Mouse (Mus musculus) G1E (cell line): ENCODE measurements around the gene Plekho2. TPM values are rescaled to one million over a fixed set of nuclear protein-coding genes. Genes with fewer than 3 reads are reported as not detected.
A peak's percentile ranks its signal among the peaks of the same experiment; 100 is the strongest.

Experiments used
- ATAC-seq: 2 replicates; pipeline ENCODE4 v1.8.0; 2016; ENCODE audit warnings: mild to moderate bottlenecking; ENCODE audit not compliant: insufficient number of reproducible peaks, poor library complexity, low FRiP score, severe bottlenecking; ENCODE audit errors: extremely low read depth
- DNase-seq: peaks from one replicate; pipeline ENCODE4 v3.0.0; 2012; ENCODE audit warnings: low spot score
- H3K27me3 ChIP-seq: 2 replicates; pipeline ENCODE4 v1.6.1; 2012; ENCODE audit warnings: mild to moderate bottlenecking, low read length, inconsistent platforms; ENCODE audit not compliant: insufficient read depth
- H3K36me3 ChIP-seq: replicated peaks from 2 replicates; pipeline ENCODE3; 2012; ENCODE audit warnings: mild to moderate bottlenecking, inconsistent platforms
- H3K4me1 ChIP-seq: 2 replicates; pipeline ENCODE4 v1.6.1; 2012; ENCODE audit warnings: low read depth, low read length, inconsistent platforms, mixed read lengths; ENCODE audit not compliant: insufficient read depth
- H3K4me3 ChIP-seq: 2 replicates; pipeline ENCODE4 v1.5.1; 2012; ENCODE audit warnings: low read depth, mild to moderate bottlenecking, inconsistent platforms, low read length, moderate library complexity, mixed read lengths
- H3K9me3 ChIP-seq: replicated peaks from 2 replicates; pipeline ENCODE4 v1.6.1; 2012; ENCODE audit warnings: inconsistent platforms
- CTCF ChIP-seq: IDR thresholded peaks from 2 replicates; pipeline ENCODE4 v1.5.1; 2012; ENCODE audit warnings: low read depth, low read length, inconsistent platforms, mixed read lengths
- GATA1 ChIP-seq: IDR thresholded peaks from 2 replicates; pipeline ENCODE4 v1.6.1; 2012; ENCODE audit warnings: borderline replicate concordance, low read length, inconsistent platforms, mixed read lengths
- GATA2 ChIP-seq: IDR thresholded peaks from 2 replicates; pipeline ENCODE4 v1.6.1; 2012; ENCODE audit warnings: low read depth, low read length, inconsistent platforms, borderline replicate concordance
- POLR2AphosphoS5 ChIP-seq: IDR thresholded peaks from 2 replicates; pipeline ENCODE4 v1.6.1; 2012; ENCODE audit warnings: low read depth, low read length, inconsistent platforms; ENCODE audit not compliant: insufficient replicate concordance
- TAL1 ChIP-seq: conservative IDR thresholded peaks from 2 replicates; pipeline ENCODE4 v1.6.1; 2012; ENCODE audit warnings: low read depth, low read length, inconsistent platforms, mixed read lengths
- polyA plus RNA-seq: library from polyadenylated mRNA; stranded (reverse); fragments of >175 nt; gene quantifications from 2 replicates; pipeline ENCODE4 v1.2.3, GENCODE M21; 2012
- total RNA-seq, 2 experiments: library from RNA; stranded (forward) in 1 of 2; stranded (reverse) in 1 of 2; fragments of 200-1000 nt in 1 of 2; fragments of >200 nt in 1 of 2; fragmentation: Nextera tagmentation in 1 of 2; gene quantifications; 2 replicates each; pipeline ENCODE4 v1.2.3; 2014 to 2017

The Plekho2 gene
- total and polyA plus RNA-seq, 3 experiments = 16.8 to 35.4 (median 26.9) TPM

DNA sequence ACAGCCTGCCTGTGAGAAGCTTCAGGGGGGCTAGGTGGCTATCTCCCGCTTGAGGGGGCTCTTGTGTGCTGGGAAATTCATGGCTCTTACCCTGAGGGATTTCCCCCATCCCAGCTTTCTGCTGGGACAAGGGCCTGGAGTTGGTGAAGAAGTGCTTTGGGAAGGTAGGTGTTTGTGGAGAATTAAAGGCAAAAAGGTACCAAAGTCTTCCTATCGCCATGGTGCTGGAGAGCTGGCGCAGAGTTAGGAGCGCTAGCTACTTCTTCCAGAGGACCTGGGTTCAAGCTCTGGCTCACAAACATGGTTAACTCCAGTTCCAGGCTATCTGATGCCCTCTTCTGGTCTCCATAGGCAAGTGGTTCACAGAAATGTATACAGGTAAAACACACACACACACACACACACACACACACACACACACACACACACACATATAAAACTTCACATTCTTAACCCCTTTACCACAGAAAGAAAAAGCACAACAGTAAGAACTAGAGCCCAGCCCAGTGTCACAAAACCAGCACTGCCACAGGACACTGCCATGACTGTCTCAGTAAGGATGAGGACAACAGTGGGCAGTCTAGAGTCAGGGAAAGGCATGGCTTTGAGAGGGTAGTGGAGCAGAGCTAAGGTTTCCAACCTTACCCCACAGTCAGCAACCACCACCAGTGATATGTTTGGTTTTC, 2.2 kb downstream of the Plekho2 start:
- DNase-seq (no peak), ATAC-seq (no peak)
- no peaks in the 10 kb centered on the region for H3K9me3 ChIP-seq
- no peak overlapping the region for H3K4me3 ChIP-seq
- H3K4me1 ChIP-seq = peaks cover 66% of the 10 kb centered on the region
- no peak for TF ChIP-seq POLR2AphosphoS5
- TF ChIP-seq TAL1 = no peak
- no peak for TF ChIP-seq CTCF
- no peak for TF ChIP-seq GATA2
- no peak for TF ChIP-seq GATA1
- H3K36me3 ChIP-seq = peaks cover 38% of the 10 kb centered on the region
- no peaks in the 10 kb centered on the region for H3K27me3 ChIP-seq

DNA sequence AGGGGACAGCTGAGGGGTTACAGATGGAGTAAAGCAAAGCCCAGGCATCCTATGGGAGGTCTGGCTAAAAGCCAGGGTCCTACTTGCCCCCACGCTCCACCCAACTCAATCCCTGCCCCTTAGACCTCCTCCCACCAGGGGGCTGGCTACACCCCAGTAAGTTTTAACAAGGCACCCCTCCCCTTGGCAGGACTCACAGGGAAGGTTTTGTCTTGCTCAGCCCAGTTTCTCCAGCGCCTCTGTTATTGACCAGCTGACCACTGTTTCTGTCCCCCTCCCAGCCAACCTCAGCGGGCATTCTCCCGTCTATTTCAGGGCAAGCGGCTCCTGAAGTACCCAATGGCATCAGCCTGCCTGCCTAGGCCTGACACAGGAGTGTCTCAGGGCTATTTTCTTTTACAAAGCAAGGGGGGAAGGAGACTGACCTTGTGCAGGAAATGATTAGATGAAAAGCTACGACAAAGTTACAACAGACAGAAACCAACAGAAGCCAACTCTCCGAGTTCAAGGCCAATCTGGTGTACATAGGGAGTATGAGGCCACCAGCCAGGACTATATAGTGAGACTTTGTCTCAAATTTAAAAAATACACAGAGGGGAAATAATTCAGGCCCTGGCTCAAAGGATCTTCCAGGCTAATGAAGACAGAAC, 2.9 kb downstream of the Plekho2 start:
- H3K27me3 ChIP-seq = no peaks in the 10 kb centered on the region
- no peak for DNase-seq
- H3K4me3 ChIP-seq = no peak overlapping the region
- H3K9me3 ChIP-seq = no peaks in the 10 kb centered on the region
- peaks cover 62% of the 10 kb centered on the region for H3K4me1 ChIP-seq
- peaks cover 42% of the 10 kb centered on the region for H3K36me3 ChIP-seq
- TF ChIP-seq CTCF (no peak), TAL1 (no peak), GATA1 (no peak), GATA2 (no peak), POLR2AphosphoS5 (no peak)
- no peak for ATAC-seq

DNA sequence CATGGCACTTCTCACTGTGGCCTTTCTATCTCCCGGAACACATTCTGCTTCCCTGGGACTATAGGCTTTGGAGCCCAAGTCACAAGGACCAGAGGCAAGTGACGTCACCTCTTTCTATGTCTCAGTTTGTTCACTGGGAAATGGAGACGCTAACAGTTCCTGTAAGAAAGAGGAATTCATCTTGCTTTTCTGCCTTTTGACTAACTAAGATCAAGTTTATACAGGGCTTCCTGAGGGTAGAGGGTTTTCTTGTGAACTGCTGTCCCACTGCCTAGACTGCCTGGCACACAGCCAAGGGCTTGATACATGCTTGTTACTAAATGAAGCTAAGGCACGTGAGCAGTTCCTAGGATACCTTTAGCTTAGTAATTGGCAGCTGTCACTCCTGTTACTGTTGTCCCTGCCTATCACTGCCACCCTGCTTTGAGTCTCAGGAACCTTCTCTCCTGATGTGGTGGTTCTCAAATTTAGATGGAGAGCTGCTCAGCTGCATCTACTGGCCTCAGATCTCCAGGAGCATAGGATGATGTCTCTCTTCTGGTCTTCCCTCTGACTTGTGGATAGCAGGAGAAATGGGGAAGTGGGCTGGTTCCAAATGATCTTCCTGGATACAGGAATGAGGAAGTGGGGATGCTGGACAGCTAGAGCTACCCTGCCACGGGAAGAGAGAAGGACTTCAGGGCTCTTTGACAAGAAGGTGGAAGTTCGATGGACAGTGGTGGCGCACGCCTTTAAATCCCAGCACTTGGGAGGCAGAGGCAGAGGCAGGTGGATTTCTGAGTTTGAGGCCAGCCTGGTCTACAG, 4.2 kb downstream of the Plekho2 start:
- no peak for ATAC-seq
- TF ChIP-seq TAL1 = no peak
- TF ChIP-seq POLR2AphosphoS5 = no peak
- no peak for TF ChIP-seq CTCF
- TF ChIP-seq GATA2 = no peak
- TF ChIP-seq GATA1 = no peak
- no peaks in the 10 kb centered on the region for H3K27me3 ChIP-seq
- peaks cover 56% of the 10 kb centered on the region for H3K4me1 ChIP-seq
- no peak for DNase-seq
- peaks cover 49% of the 10 kb centered on the region for H3K36me3 ChIP-seq
- H3K9me3 ChIP-seq = no peaks in the 10 kb centered on the region
- no peak overlapping the region; the same call in 1 of the 2 replicates for H3K4me3 ChIP-seq

DNA sequence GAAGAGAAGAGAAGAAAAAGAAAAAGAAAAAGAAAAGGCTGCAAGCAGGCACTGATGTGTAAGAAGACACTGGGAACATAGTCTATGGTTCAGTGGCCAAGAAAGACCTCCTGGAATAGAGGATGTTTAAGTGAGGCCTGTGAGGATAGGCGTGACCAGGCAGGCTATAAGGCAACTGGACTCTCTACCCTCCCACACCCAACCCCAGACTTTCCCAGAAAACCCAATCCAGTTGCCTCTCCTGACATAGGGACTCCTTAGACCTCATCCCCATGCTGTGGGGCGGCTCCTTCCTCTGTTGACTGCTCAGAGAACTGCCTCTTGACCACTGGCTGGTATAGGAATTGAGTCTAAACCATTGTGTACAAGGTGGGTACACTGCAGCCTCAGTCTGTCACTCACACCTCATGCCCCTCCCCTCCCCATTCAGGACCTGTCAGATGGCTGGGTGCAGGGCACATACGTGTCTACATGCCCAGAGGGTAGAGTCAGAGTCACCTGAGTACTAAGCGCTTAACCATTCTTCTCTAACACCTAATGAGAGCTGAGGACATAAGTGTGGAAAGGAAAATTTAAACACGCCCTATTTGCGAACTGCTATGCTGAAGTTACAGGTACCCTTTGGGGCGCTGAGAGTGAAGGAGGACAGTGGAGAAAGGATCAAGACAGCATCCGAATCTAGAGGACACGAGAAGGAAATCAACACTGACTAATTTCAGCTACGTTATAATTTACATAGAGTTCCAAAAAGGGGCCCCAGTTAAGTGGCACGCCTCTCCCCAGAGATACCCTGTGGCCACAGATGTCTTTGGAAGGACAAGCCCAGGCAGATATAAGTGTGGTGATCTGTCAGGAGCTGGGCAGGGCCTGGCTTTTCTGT, 5.1 kb downstream of the Plekho2 start:
- DNase-seq (no peak), ATAC-seq (no peak)
- H3K36me3 ChIP-seq = peaks cover 56% of the 10 kb centered on the region
- no peaks in the 10 kb centered on the region for H3K9me3 ChIP-seq
- H3K4me3 ChIP-seq = peak overlapping the region; percentile 30; the same call in 1 of the 2 replicates
- H3K27me3 ChIP-seq = no peaks in the 10 kb centered on the region
- TF ChIP-seq CTCF (no peak), GATA1 (no peak), TAL1 (no peak), GATA2 (no peak), POLR2AphosphoS5 (no peak)
- peaks cover 52% of the 10 kb centered on the region for H3K4me1 ChIP-seq

DNA sequence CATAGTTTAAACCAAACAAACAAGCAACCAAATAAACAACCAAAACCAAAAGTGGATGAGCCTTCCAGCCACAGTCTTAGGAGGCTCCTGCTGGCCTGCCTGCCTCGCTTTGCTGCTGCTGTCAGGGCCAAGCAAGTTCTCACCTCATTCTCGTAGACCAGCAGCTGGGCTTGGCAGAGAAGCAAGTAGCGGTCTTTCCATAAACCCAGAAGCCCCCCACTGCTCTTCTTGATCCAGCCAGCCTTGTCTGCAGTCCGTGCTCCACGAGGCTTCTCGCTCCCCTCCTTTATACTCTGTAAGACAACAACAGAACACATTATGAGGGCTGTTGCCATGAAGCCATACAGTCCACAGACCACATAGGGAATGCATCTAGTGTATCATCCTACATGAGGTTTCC, 7.0 kb downstream of the Plekho2 start:
- H3K4me1 ChIP-seq = peaks cover 47% of the 10 kb centered on the region
- DNase-seq = no peak
- peaks cover 74% of the 10 kb centered on the region for H3K36me3 ChIP-seq
- H3K9me3 ChIP-seq = no peaks in the 10 kb centered on the region
- TF ChIP-seq CTCF (no peak), TAL1 (no peak), GATA1 (no peak), POLR2AphosphoS5 (no peak), GATA2 (no peak)
- no peak for ATAC-seq
- H3K27me3 ChIP-seq = no peaks in the 10 kb centered on the region
- H3K4me3 ChIP-seq = no peak overlapping the region
